Mouse (Mus musculus) thymus, postnatal 10 days (tissue): ENCODE data around the gene Cbx1.

Experiments used
- DNase-seq, 2 experiments: peaks; one replicate each; pipeline ENCODE4 v3.0.0; 2021; ENCODE audit warnings: low spot score in 2 of 2

Gene Cbx1

DNA sequence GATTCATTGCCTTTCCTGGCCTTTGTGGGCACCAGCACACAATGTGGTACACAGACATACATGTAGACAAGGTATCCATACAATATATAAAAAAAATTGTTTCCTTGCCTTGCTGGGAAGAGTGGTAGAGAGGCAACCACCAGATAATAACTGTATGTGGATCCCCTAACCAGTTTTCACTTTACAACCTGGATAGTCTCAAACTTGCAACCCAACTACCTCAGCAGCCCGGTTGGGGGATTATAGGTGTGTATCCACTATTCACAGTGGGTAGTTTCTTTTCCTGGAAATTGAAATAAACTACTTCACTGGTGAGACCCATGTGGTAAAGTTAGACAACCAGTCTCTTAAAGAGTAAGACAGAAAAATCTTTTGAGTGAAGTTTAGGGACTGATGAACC, 27.6 kb downstream of the Cbx1 start:
- no peak for DNase-seq

DNA sequence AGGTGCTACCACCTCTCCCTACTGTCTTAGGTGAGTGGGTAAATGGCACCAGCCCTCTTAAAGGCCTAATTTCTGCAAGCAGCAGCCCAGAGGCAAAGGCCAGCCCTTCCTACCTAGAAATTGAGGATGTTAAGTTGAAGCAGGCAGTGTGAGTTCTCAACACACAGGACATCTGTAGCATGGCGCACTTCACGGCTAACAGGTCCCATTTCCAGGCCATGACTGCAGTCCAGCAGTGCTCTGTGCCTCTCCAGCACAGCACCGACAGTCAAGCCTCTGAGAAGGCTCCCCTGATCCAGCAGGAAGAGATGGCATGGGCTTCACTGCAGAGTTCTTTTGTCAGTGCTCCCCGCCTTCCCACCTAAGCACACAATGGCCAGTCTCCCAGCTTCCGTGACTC, 28.1 kb downstream of the Cbx1 start:
- DNase-seq, result no peak

DNA sequence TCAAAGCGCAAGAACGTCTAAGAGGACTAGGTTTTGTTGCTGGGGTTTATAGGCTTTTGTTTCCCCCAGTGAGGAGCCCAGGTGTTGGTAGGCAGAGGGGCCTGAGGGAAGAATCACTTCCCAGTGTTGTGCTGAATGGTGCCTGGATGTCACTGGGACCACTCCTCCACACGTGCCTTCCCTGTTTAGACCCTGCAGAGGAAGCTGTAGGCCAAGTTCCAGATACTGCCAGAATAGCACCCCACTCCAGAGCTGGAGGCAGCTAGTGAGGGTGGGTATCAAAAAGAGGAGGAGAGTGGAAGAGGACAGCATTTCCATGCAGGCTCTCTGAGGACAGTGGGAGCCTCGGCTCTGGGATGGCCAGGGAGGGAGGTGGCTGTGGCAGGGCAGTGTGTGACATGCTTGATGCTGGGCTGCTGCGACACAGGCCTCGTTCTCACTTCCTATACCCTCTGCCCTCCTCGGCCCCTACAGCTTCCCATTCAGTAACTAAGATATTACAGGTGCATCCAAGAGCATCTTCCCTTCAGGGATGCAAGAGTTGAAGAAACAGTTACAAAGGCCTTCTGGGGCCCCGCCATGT, 29.3 kb downstream of the Cbx1 start:
- DNase-seq, result no peak

DNA sequence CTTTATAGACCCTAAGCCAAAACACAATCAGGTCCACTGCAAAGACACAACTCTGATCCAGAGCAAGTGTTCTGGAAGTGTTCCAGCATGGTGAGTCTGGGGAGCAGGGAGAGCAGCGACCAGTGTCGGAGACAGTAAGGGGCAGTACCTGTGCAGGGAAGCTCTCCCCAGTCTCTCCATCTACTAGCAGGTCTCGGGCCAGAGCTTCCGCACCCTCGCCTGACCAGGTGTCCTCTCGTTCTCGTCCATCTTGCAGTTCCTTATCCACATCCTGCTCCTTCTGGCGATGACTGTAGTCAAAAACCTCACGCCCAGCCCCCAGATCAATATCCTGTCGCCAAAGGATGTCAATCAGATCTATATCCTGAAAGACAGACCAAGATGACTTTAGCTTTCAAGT, 33.0 kb downstream of the Cbx1 start:
- no peak for DNase-seq

DNA sequence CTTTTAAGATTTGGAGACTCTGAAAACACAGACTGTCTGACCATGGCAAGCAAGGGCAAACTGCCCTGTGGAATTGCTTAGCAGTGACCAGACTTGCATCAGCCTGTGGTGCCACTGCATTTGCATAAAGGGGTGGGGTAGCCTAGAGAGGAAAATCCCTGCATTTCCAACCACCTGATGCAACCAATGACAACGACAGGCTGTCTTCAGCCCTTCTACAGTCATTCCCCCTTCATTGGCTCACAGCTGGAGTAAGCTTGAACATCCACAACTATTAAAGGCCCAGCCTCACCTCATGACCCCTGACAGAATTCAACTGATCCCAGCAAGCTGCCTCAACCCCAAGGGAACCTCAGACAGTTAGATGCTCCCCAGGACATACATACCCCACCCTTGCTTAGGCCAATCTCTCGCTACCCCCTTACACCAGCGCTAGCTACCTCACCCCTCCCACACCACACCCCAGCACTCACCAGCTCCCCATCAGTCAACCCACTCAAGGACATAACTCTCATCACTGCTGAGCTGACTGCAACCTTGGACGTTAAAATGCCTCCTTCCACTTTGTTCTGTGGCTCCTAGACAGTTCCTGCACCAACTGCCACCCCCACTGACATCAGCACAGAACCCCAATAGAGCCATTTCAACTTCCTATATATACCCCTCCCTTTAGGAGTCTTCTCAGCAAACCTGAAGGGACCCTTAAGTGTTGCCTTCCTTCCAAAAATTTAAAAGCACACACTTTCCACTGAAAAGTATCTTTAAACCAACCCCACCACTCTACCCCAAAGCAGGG, 33.9 kb downstream of the Cbx1 start:
- DNase-seq, result no peak

DNA sequence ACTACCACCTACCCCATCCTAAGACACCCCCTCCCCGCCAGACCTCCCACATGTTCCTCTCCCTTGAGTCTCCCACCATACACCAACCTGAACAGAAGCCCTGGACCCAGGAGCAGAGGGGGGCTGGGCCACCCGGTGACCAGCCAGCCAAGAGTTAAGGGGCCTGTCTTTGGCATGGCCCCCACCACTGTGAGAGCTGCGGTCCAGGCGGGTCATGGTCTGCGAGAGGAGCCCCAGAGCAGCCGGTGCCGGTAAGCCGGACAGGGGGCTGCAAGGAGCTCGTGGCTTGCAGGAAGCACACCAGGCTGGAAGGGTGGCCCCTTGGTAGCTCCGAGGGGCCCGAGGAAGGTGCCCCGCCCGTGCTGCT, 34.5 kb downstream of the Cbx1 start:
- DNase-seq, result no peak

DNA sequence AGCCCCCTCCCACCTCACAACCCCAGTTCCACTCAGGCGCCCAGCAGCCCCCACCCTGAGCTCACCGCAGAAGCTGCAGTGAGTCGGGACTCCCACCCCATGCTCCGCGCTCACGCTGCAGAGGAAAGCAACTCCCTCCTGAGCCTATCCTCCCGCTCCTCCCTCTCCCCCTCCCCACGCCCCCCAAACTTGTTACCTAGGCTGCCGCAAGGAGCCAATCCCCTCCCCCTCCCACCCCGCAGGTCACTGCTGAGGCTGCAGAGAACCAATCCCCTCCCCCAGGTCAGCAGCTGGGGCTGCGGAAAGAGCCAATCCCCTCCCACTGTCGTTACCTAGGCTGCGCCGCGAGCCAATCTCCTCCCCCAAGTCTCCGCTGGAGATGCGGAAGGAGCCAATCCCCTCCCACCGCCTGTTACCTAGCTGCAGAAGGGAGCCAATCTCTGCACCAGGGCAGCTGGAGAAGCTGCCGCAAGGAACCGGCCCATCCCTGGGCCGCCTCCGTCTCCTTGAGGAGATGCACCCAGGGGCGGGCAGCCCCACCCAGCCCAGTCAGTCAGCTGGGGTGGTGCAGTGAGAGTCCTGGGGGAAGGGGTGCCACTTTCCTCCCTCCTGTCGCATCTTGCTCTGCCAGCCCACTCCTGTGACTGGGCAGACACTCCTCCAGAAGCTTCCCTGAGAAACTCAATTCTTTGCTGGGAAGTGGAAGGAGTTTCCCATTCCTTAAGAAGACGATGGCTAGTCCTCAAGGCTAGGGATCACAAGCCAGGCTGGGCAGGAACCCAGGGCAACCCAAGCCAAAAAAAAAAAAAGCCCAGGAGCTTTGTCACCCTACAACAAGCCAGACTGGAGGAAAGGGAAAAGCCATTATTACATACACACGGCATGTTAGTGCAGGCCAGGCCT, 35.2 kb downstream of the Cbx1 start:
- DNase-seq, result peak; percentile 87 to 88

DNA sequence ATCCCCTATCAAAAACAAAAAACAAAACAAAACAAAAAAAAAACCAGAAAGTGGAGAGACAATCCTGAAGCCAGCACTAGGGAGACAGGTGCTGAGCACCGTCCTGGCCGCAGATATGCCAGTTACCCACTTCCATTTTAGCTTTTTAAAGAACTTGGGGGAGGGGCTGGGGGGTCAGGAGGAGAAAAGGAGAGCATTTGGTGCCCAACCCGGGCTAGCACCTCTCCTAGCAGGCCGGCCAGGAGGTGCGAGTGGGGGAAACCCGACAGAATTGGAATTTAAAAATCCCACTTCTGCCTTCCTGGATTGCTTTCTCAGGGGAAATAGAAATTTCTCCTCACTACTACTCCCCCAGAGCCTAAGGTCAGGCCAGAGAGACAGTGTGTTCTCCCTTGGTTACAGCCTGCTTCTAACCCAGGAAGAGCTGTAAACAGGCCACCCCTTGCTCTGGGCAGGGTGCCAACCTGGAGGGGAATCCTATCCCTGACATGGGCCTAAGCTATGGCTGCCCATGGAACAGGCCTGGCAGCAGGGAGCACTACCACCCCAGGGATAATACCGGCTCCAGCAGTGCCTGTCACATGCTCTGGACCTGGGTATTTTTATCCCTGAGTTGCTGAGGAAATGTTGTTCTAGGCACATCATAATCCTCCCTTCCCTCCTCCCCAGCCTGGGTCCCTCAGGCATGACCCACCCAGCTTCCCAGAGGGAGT, 36.0 kb downstream of the Cbx1 start:
- no peak for DNase-seq

DNA sequence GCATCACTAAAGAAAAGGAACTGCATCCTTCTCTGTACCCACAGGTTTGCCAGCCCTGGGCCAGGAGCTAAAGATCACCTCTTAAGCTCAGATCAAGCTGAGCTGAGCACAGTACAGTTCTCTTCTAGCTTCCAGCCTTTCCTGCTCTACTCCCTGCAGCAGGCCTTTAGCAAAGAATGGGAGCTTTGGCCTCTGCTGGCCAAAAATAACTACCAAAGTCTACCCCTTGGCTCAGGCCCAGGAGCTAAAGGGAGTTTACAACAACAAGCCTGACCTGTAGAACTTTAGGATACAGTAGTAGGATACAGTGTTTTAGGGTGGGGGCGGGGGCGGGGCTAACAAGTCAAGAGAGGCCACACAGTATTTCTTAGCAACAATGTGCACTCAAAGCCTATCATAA, 37.6 kb downstream of the Cbx1 start:
- DNase-seq, result no peak

DNA sequence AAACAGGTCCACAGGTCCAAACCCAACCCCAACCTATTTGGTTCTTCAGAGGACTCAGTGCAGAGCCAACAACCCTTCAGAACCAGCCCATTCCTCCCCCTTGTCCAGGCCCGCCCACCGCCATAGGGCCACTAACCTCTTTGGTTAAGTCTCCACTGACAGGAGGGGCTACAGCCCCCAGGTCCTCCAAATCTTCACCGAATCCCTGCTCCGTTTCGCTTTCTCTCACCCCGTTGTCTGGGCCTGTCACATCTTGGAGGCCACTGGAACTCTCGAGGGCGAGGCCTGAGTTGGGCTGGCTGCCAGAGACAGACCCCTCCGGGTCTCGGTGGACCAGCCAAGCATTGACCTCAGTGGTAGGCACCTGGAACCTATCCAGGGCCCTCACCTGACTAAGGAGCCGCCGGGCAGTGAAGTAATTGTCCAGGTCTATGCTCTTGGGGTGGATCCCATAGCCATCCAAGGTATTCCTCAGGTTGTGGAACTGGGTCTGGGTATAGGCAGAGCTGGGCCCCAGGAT, 38.2 kb downstream of the Cbx1 start:
- DNase-seq, result no peak

DNA sequence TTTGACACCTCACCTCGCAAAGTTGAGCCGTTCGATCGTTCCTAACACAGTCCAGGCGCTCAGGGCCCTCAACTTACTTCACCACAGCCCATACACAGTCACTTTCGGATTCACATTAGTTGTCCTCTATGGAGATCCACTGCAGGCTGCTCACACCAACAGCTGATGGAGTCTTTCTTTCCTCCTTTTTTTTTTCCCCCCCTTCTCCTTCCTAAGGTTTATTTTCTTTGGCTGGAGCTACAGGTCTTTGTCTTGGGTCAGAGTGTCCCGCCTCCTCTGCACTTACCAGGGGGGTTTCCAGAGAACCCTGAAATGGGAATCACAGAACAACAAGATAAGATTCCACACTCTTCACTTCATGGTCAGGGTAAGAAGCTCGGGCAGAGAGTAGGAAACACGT, 39.0 kb downstream of the Cbx1 start:
- no peak for DNase-seq

DNA sequence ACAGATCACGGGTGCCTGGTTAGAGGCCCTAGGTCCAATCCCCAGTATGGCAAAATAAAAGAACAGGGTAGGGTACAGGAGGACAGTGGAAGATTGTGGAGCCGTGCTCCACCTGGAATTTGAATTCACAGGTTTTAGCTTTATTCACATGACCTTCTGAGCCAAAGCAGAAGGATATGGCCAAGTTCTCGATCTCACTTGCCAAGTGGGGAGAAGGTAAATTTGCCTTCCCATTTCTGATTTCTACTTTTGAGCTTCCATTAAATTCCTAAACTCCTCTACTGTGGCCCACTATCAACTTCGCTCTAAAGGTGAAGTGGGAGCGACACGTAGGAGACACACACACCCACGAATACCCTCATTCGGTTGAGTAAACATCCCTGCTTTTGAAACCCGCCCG, 40.0 kb downstream of the Cbx1 start:
- no peak for DNase-seq

DNA sequence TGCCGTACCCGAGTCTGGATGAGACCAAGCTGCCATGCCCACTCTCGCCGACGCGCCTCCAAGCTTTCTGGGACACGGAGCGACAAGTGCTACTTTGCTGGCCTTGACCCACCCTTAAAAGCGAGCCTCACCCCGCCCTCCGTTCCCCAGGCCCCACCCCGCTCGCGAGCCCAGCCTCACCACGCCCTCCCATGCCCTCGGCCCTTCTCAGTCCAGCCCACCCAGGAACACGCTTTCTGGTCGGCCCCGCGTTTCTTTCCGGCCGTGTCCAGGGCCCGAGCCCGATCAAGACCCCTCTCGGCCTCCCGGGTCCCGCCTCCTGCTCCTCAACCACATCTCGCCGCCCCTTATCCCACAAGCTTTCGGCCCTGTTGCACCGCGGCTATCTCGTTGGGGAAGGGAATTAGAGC, 40.5 kb downstream of the Cbx1 start:
- peak; percentile 58 to 66 for DNase-seq

DNA sequence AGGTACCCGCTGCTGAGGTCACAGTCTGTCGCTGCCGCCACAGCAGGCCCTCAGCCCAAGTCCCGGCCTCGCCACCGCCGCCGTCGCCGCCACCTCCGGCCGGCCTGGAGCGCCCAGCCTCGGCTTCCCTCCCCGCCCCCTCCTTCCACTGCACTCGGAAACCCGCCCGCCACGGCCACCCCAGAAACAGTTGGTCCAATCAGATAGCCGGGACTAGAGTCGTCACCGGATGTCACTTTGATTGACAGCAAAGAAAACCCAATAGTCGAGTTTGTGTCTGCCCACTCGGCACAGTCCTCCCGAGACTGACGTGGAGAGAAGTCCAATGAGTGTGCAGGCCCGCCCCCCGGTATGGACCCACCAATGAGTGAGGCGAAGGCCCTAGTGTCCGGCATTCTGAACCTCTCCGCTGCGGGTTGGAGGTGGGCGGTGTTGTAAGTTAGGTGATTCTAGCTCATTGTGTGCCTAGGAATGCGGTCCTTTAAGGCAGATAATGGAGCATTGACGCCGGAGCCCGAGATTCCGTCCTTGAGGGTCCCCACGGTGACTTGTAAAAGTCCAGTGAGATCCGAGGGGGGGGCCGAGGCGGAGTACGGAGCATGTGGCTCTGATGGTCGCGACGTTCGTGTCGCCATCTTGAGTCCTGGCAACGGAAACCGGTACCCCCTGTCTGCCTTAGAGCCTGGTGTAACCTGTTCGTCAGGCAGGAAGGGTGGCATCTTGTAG, 41.0 kb downstream of the Cbx1 start, which contains the start of gene Nfe2l1:
TSS of gene Nfe2l1 (minus strand) at position 156 of the 726 bp plus-strand sequence.
- peak; percentile 93 to 99 for DNase-seq

DNA sequence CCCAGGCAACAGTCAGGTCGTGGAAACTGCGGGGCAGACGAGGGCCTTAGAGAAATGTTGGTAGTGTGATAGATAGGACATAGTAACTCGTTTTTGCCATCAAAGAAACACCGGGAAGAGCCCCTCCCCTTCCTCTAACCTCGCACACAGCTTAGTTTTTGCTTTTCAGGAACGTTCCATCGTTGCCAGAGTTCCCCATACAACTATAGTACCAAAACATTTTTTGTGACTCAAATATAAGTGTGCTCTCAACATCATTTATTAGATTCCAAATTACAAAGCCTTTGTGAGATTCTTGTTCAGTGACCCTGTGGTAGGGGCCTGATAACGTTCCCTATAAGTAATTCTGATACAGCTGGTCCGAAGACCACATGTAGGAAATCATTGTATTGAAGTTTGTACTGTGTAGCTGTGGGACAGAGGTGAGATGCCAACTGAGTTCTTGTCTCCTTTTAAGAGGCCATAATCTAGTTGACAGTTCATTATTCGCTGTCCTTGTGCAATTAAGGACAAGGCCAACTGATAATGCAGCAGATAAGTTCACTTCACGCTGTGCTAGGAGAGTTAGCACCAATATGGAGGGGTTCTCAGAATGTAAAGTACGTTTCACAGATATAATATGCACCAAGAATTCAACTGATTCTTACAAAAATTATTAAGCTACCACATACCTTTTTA, 41.8 kb downstream of the Cbx1 start:
- DNase-seq, result no peak

DNA sequence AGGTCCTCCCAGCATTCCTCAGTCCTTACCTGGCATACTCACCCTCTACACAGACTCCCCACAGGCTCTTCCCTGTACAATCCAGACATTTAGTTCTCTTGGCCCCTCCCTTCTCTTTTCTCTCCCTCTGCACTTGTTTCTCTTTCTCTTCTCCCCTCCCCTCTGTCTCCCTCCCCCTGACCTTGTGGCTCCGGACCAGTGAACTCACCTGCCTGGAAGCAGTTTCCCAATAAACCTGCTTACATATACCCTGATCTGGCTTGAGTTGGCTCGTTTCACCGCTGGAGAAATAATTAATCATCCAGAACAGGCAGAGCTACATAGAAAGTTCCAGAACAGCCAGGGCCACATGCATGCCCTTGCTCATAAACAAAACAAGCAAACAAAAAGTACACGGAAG, 42.6 kb downstream of the Cbx1 start:
- no peak for DNase-seq

DNA sequence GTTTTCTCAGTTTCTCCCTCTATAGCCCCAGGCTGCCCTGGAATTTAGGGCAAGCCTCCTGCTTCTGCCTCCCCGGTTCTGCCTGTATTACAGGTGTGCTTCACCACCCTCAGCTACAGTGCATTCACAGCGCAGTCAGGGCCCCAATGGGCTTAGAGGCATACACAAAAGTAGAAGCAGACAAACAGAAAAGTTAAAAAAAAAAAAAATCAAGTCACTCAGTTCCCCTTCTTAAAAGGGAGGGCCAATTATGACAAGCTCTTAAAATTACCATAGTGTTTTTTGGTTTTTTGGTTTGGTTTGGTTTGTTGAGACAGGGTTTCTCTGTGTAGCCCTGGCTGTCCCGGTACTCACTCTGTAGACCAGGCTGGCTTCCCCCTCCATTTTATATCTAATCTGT, 43.6 kb downstream of the Cbx1 start:
- DNase-seq, result no peak

DNA sequence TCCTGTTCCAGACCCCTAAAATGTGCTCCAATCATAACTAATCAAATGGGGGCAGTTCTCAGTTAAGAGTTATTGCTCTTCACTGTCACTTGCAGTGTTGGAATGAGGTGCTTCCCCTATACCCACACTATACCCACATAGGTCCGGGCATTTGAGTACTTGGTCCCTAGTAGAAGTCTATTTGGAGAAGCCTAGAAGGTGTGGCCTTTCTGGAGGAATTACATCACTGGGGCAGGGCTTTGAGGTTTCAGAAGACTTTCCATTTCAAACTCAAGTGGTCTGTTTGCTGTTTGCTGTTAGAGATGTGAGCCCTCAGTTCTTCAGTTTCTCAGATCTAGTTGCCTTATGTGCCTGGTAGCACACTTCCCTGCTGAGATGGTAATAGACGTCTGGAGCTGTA, 44.0 kb downstream of the Cbx1 start:
- DNase-seq, result no peak

DNA sequence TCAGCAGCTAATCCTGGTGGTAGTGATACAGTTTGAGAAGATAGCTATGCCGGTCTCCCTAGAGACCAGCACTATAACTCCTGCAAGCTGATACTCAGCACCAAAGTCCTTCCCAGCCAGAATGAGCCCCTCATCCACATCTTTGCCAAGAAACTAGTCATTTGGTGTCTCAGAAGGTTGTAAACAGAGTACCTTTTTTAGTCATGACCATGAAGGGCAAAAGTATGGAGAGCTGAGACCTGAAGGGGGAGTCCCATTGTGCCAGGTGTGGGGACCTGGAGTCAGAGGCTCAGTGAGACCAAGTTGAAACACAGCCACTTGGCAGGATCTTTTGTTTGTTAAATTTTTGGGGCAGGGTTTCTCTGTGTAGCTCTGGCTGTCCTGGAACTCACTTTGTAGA, 45.2 kb downstream of the Cbx1 start:
- DNase-seq, result no peak

DNA sequence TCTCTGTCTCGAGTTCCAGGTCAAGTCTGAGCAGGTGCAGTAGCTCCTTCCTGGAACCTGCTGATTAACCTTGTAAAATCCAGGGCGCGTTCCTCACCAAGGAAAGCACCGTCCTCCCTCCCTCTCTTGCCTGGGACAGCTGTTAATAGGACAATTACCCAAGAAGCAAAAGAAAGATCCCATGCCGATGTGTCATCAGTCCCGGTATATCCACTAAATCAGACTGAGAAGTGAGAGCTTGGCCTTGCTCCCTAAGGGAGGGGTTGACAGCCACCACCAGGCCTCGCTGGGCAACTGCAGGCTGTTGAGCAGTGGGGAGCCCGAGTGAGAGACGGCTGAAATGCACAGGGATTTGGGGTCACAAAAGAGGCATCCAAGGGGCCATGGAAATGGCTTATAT, 48.4 kb downstream of the Cbx1 start:
- DNase-seq, result no peak

DNA sequence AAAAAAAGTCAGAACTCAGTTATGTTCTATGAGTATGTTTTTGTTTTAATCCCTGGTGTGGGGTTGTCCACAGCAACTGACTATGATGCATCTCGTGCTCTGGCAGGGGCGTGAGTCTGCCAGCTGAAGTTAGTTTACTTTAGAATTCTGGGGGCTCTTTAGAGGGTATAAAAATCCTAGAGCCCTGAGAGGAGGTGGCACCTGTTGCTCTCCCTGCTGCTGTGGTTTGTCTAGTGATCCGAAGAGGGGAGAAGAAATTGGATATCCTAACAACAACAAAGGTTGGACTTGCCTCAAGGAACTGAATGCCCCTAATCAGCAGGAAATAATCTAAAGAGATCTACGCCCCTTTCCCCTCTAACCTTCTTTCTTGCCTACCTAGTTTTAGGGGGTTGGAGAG, 49.4 kb downstream of the Cbx1 start:
- no peak for DNase-seq
